Mouse (Mus musculus) testis, adult 2 months (tissue): ENCODE data around the gene Gsg1l. TPM values are rescaled to one million over a fixed set of nuclear protein-coding genes. Genes with fewer than 3 reads are reported as not detected.

ENCODE experiments used
- H3K27ac ChIP-seq: fragments of 200-500 bp; 2 replicates; pipeline ENCODE4 v1.5.1; 2012; ENCODE audit warnings: low read depth, low read length; ENCODE audit not compliant: control insufficient read depth, insufficient read depth
- H3K27me3 ChIP-seq: fragments of 200-500 bp; 2 replicates; pipeline ENCODE4 v1.6.1; 2012; ENCODE audit warnings: mild to moderate bottlenecking, low read length, moderate library complexity; ENCODE audit not compliant: control insufficient read depth, insufficient read depth
- H3K36me3 ChIP-seq: fragments of 200-500 bp; 2 replicates; pipeline ENCODE4 v1.6.1; 2012; ENCODE audit warnings: mild to moderate bottlenecking, low read length; ENCODE audit not compliant: control insufficient read depth, insufficient read depth
- H3K4me1 ChIP-seq: fragments of 200-500 bp; 2 replicates; pipeline ENCODE4 v1.6.1; 2012; ENCODE audit warnings: low read length; ENCODE audit not compliant: control insufficient read depth, insufficient read depth
- H3K4me3 ChIP-seq: fragments of 200-500 bp; 2 replicates; pipeline ENCODE4 v1.5.1; 2012; ENCODE audit warnings: low read depth, mild to moderate bottlenecking, low read length, moderate library complexity, mixed read lengths; ENCODE audit not compliant: control insufficient read depth
- CTCF ChIP-seq: fragments of 200-500 bp; IDR thresholded peaks from 2 replicates; pipeline ENCODE4 v1.5.1; 2012; ENCODE audit warnings: low read depth, mild to moderate bottlenecking, inconsistent platforms, low read length, moderate library complexity; ENCODE audit not compliant: control insufficient read depth, insufficient read depth, insufficient replicate concordance
- POLR2A ChIP-seq: fragments of 200-500 bp; IDR thresholded peaks from 2 replicates; pipeline ENCODE4 v1.6.1; 2012; ENCODE audit warnings: low read depth, mild to moderate bottlenecking, inconsistent platforms, low read length, moderate library complexity; ENCODE audit not compliant: control insufficient read depth
- polyA plus RNA-seq: library from polyadenylated mRNA; depleted of rRNA; stranded (reverse); fragments of >200 nt; gene quantifications from 2 replicates; pipeline ENCODE4 v1.2.3, GENCODE M21; 2012

Gsg1l gene
- polyA plus RNA-seq, 1 experiment: 0.52 TPM

GRCm38 (mm10) chr7:125983902-125984841 lies 98.0 kb downstream of the Gsg1l start:
- H3K27ac ChIP-seq: no peak overlapping the region
- H3K4me3 ChIP-seq: no peak overlapping the region
- H3K36me3 ChIP-seq: no peaks in the 10 kb centered on the region
- TF ChIP-seq POLR2A (no peak), CTCF (no peak)
- H3K4me1 ChIP-seq: no peaks in the 10 kb centered on the region
- H3K27me3 ChIP-seq: no peaks in the 10 kb centered on the region

- H3K36me3 ChIP-seq: no peaks in the 10 kb centered on the region
- TF ChIP-seq CTCF: no peak
- TF ChIP-seq POLR2A: no peak
- H3K4me3 ChIP-seq: no peak overlapping the region
- H3K4me1 ChIP-seq: no peaks in the 10 kb centered on the region
- no peaks in the 10 kb centered on the region for H3K27me3 ChIP-seq
- H3K27ac ChIP-seq: no peak overlapping the region
These were observed 102.6 kb downstream of the Gsg1l start for GRCm38 (mm10) chr7:125979591-125979990.

DNA sequence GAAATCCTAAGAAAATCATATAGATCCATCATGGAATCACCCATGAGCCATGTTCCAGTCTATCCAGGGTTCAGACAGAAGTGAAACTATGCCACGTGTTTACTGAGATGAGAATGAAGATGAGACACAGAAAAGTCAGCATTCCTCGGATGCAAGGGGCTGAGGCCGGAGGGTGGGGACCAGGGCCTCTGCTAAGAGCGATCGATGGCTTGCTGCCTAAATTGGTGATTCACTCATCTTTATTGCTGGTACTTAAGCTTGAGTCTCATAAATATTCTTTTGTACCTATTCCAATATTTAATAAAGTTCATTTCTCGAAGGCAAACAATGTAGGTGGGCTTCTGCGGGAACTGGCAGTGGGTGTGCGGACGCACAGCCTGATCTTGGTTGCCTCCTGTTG lies 105.5 kb downstream of the Gsg1l start:
- no peak for TF ChIP-seq POLR2A
- TF ChIP-seq CTCF: no peak
- H3K27me3 ChIP-seq: no peaks in the 10 kb centered on the region
- no peaks in the 10 kb centered on the region for H3K36me3 ChIP-seq
- no peaks in the 10 kb centered on the region for H3K4me1 ChIP-seq
- no peak overlapping the region for H3K27ac ChIP-seq
- H3K4me3 ChIP-seq: no peak overlapping the region

DNA sequence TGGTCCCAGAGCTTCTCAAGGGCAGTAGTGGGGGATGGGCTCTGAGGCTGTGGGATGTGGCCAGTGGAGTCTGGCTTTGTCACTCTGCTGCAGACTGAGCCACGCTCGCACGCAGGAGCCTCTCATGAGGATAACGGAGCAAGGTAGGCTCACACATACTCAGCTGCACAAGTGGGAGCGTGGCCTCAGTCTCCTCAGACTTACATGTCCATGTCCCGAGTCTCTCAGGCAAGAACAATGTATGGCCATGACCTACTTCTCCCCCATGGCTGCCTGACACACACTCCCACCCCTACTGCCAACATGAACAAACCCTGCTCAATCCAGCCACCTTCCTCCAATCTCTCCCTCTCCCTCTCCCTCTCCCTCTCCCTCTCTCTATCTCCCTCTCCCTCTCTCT lies 106.8 kb downstream of the Gsg1l start:
- Histone ChIP-seq H3K4me3 (no peak overlapping the region), H3K27ac (no peak overlapping the region), H3K36me3 (no peaks in the 10 kb centered on the region), H3K27me3 (no peaks in the 10 kb centered on the region), H3K4me1 (no peaks in the 10 kb centered on the region)
- no peak for TF ChIP-seq CTCF
- no peak for TF ChIP-seq POLR2A

DNA sequence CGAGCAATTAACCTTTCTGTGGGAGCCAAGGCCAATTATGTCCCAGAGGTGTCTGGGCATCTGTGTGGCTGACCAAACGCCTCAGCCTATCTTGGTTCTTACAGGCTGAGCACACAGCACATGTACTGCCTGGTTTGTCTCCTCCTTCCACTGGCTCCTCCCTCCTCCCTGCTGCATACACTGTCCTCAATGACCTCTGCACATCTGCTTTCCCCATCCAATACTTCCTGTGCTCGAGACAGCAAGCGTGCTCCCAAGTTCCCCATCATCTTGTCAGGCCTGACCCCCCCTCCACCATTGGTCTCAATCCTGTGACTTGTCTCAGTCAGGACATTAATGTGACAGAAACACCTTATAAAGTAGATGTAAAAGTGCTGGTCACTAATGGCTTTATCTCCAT lies 108.3 kb downstream of the Gsg1l start:
- H3K27ac ChIP-seq: no peak overlapping the region
- H3K36me3 ChIP-seq: no peaks in the 10 kb centered on the region
- H3K27me3 ChIP-seq: no peaks in the 10 kb centered on the region
- H3K4me3 ChIP-seq: no peak overlapping the region
- H3K4me1 ChIP-seq: no peaks in the 10 kb centered on the region; the same call in 1 of the 2 replicates
- TF ChIP-seq POLR2A (no peak), CTCF (no peak)

GRCm38 (mm10) chr7:125972776-125973175 lies 109.4 kb downstream of the Gsg1l start:
- Histone ChIP-seq H3K4me1 (peaks cover 7% of the 10 kb centered on the region), H3K4me3 (no peak overlapping the region), H3K27me3 (no peaks in the 10 kb centered on the region), H3K27ac (no peak overlapping the region), H3K36me3 (no peaks in the 10 kb centered on the region)
- no peak for TF ChIP-seq POLR2A
- TF ChIP-seq CTCF: no peak

DNA sequence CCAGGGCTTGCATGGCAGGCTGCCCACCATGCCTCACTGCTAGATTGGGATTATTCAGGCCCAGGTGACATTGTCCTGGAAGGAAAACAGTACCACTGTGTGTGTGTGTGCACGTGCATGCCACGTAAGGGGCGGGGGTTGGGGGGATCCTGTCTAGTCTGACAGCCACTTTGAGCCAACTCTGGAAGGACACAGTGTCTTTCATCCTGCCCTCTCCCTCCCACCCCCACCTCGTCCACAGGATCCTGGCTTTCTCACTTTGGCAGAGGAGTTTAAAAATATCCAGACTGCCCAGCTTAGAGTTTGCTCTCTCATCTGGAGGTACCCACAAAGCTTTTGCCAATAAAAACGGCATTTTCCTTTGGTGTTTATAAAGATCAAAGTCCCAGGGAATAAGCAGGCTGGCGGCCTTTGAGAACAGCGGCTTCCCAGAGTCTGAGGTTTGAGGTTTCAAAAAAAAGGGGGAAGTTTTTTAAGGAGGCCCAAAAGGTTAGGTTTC lies 110.0 kb downstream of the Gsg1l start:
- Histone ChIP-seq H3K4me3 (no peak overlapping the region), H3K36me3 (no peaks in the 10 kb centered on the region), H3K4me1 (peaks cover 9% of the 10 kb centered on the region), H3K27ac (no peak overlapping the region), H3K27me3 (no peaks in the 10 kb centered on the region)
- TF ChIP-seq CTCF (no peak), POLR2A (no peak)

- Histone ChIP-seq H3K27ac (no peak overlapping the region), H3K4me3 (no peak overlapping the region), H3K4me1 (peaks cover 9% of the 10 kb centered on the region), H3K36me3 (no peaks in the 10 kb centered on the region), H3K27me3 (no peaks in the 10 kb centered on the region)
- TF ChIP-seq CTCF (no peak), POLR2A (no peak)
These were observed 113.1 kb downstream of the Gsg1l start for GRCm38 (mm10) chr7:125969076-125969475.
